Mouse (Mus musculus) spleen, adult 2 months (tissue): ENCODE results near the gene Gpm6b. TPM values are rescaled to one million over a fixed set of nuclear protein-coding genes. Genes with fewer than 3 reads are reported as not detected.

Source experiments
- DNase-seq, 2 experiments: peaks; one replicate each; pipeline versions ENCODE4 v3.0.0 to v3.0.0-alpha.2; 2012 to 2021; ENCODE audit warnings: low spot score in 2 of 2, low read depth in 1 of 2
- H3K27ac ChIP-seq: fragments of 200-500 bp; 2 replicates; pipeline ENCODE4 v1.5.1; 2012; ENCODE audit warnings: low read length, inconsistent platforms; ENCODE audit not compliant: insufficient read depth
- H3K27me3 ChIP-seq: fragments of 200-500 bp; 2 replicates; pipeline ENCODE4 v1.6.1; 2012; ENCODE audit warnings: mild to moderate bottlenecking, moderate library complexity, low read length, inconsistent platforms; ENCODE audit not compliant: control insufficient read depth, insufficient read depth
- H3K36me3 ChIP-seq: fragments of 200-500 bp; 2 replicates; pipeline ENCODE4 v1.6.1; 2012; ENCODE audit warnings: mild to moderate bottlenecking, low read length, inconsistent platforms; ENCODE audit not compliant: control insufficient read depth, insufficient read depth
- H3K4me1 ChIP-seq: fragments of 200-500 bp; 2 replicates; pipeline ENCODE4 v1.6.1; 2011; ENCODE audit warnings: inconsistent platforms; ENCODE audit not compliant: control insufficient read depth, insufficient read depth, insufficient read length
- H3K4me3 ChIP-seq: fragments of 200-500 bp; 2 replicates; pipeline ENCODE4 v1.5.1; 2011; ENCODE audit warnings: mild to moderate bottlenecking, inconsistent platforms; ENCODE audit not compliant: insufficient read depth, insufficient read length; ENCODE audit errors: extremely low read depth
- CTCF ChIP-seq: fragments of 200-500 bp; IDR thresholded peaks from 2 replicates; pipeline ENCODE4 v1.5.1; 2011; ENCODE audit warnings: mild to moderate bottlenecking, inconsistent platforms; ENCODE audit not compliant: insufficient read depth, insufficient read length, insufficient replicate concordance; ENCODE audit errors: extremely low read depth
- POLR2A ChIP-seq: fragments of 200-500 bp; IDR thresholded peaks from 2 replicates; pipeline ENCODE4 v1.6.1; 2011; ENCODE audit warnings: low read depth, low read length, inconsistent platforms
- WGBS: fragments of 180-500 bp; shearing (Covaris S2); methylation state at CpG from one replicate; pipeline ENCODE4 v1.1.7; 2018; 5-methylcytosine and 5-hydroxymethylcytosine counted together
- polyA plus RNA-seq: library from polyadenylated mRNA; depleted of rRNA; stranded (reverse); fragments of >200 nt; gene quantifications from 2 replicates; pipeline ENCODE4 v1.2.3, GENCODE M21; 2012

Gene Gpm6b
- polyA plus RNA-seq, 1 experiment = 6.7 TPM

DNA sequence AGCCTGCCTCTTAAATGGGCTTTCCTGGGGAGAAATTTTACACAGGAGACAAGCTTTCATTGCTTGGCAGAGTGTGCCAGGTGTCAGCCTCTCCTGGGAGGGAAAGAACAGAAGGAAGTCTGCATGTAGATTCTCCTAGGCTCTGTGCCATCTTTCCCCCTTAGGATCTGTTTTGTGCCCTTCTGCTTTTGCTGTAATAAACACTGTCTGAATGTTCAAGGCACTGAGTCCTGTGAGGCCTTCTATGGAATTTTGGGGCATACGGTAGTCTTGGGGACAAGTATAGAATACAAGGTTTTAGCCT, 78.6 kb downstream of the Gpm6b start:
- Histone ChIP-seq H3K36me3 (no peaks in the 10 kb centered on the region), H3K4me1 (peaks cover 3% of the 10 kb centered on the region; the same call in 1 of the 2 replicates), H3K27ac (no peak overlapping the region), H3K4me3 (no peak overlapping the region), H3K27me3 (no peaks in the 10 kb centered on the region)
- TF ChIP-seq POLR2A (no peak), CTCF (no peak)
- no peak for DNase-seq
- 94% methylated on average over 1 of the region's 1 CpGs for WGBS

DNA sequence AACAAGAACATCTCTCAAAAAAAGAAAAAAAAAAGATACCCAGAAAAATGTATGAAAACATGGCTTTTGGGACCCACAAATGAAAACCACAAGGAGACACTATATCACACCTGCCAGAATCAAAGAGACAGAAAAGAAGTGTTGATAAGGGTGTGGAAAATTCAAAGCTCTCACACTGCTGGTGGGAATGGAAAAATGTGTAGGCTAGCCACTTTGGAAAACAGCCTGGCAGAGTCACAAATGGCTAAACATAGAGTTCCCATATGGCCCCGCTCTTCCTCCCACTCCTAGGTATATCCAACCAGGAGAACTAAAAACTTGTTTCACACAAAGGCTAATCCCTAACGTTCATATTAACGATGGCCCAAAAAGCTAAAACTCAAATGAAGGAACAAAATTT, 84.5 kb downstream of the Gpm6b start:
- Histone ChIP-seq H3K4me1 (peaks cover 3% of the 10 kb centered on the region; the same call in 1 of the 2 replicates), H3K27me3 (no peaks in the 10 kb centered on the region), H3K36me3 (no peaks in the 10 kb centered on the region), H3K27ac (no peak overlapping the region), H3K4me3 (no peak overlapping the region)
- TF ChIP-seq POLR2A = no peak
- no peak for TF ChIP-seq CTCF
- 85% methylated on average over 3 of the region's 3 CpGs for WGBS
- no peak for DNase-seq

DNA sequence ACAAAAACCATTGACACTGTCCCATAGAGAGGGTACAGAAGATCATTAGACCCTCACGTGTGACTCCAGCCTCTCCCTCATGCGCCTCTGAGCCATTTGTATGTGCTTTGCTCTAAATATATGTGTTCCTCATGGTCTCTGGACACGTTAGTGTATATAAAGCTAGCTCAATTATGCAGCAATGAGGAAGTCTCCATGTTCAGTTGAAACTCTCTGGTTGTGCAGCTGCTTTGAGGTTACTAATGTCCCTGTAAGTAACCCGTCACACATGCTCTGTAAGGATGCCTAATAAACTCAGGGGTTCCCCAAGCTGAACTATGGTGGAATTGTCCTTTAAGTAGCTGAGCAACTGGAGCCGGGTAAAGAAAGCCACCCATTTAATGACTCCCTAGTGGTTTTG, 88.9 kb downstream of the Gpm6b start:
- Histone ChIP-seq H3K4me3 (no peak overlapping the region), H3K27me3 (no peaks in the 10 kb centered on the region), H3K27ac (no peak overlapping the region), H3K4me1 (peaks cover 5% of the 10 kb centered on the region), H3K36me3 (no peaks in the 10 kb centered on the region)
- no peak for DNase-seq
- no peak for TF ChIP-seq CTCF
- TF ChIP-seq POLR2A = no peak
- WGBS = 49% methylated on average over 5 of the region's 5 CpGs

DNA sequence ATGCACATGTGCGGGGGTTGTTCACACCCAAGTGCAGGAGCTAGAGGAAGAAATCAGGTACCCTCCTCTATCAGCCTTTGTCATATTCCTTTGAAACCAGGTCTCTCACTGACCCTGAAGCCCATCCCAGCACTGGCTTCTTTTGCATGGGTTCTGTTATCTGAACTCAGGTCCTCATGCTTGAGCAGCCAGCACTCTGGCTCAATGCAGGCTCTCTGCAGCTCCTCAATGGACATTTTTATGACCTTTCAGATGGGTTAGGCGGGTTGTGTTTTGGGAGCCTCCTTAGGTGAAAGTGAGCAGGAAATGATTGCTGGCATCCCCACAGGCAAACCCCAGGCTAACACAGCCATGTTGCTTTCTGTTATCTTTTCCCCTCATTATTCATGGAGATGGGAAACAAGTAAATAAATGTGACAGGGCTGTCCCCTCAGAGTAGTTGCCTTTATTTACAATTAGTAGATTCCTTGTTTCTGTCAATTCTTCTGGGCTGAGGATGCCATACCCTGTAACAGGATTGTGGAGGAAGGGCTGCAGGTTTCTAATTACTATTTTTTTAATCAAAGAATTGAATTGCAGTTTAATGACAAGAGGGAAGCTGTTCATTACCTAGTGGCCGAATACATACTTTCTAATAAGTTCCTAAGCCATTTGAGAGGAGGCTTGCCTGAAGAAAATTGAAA, 89.6 kb downstream of the Gpm6b start:
- Histone ChIP-seq H3K4me1 (peaks cover 5% of the 10 kb centered on the region), H3K36me3 (no peaks in the 10 kb centered on the region), H3K27me3 (no peaks in the 10 kb centered on the region), H3K4me3 (no peak overlapping the region), H3K27ac (peak overlapping the region; percentile 46; the same call in 1 of the 2 replicates)
- WGBS = 64% methylated on average over 3 of the region's 3 CpGs
- DNase-seq = no peak
- TF ChIP-seq CTCF = no peak

DNA sequence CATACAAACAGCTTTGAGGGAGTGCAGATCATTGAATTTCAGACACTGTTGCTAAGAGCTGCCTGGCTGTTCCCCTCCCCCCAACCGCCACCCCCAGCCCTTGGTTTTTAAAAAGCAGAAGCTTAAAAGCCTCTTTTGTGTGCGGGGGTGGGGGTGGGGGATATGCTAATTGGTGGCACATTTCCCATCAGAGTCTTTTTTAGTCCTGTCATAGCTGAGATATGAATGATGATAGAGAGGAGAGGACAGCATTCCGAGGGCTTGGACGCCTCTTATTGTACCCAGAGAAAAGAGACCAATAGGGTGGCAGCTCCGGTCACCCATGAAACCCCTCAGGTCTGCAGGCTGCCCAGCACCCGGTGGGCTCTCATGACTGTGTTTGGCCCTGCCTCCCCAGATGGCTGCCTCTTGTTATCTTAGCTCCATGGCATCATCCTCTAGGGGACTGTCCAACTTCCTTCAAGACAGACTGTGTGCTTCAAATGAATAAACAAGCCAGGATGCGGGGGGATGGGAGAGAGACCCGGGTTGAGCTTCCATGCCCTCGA, 90.3 kb downstream of the Gpm6b start:
- Histone ChIP-seq H3K4me1 (peaks cover 5% of the 10 kb centered on the region), H3K27ac (peak overlapping the region; percentile 61), H3K36me3 (no peaks in the 10 kb centered on the region), H3K27me3 (no peaks in the 10 kb centered on the region), H3K4me3 (no peak overlapping the region)
- peak; percentile 3 to 18 for DNase-seq
- 20% methylated on average over 9 of the region's 9 CpGs for WGBS
- no peak for TF ChIP-seq CTCF
- TF ChIP-seq POLR2A = no peak

DNA sequence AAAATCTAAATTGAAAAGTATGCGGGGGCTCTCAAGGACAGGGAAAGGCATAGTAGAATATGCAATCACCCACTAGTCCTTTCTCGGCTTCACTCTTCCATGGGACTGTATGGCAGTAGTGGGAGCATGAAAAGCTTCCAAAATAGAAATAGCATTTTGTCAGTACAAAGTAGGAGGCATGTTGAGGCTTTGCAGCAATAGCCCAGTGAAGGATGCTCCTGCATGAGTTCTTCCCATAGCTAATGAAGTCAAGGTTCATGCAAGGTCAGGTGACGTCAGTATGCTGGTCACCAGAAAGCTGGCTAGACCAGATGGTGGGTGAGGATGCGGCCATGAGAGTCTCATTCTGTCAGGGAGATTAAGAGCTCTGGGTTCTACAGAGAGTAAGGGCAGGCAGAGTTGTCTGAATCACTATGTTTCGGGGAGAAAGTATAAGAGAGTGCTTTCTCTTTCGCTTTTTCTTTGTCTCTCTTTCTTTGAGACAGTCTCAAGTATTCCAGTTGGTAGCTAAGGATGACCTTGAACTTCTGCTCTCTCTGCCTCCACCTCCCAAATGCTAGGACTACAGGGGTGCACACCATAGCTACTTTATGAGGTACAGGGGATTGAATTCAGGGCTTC, 95.9 kb downstream of the Gpm6b start:
- 81% methylated on average over 6 of the region's 6 CpGs for WGBS
- Histone ChIP-seq H3K4me3 (no peak overlapping the region), H3K27me3 (no peaks in the 10 kb centered on the region), H3K36me3 (no peaks in the 10 kb centered on the region), H3K27ac (no peak overlapping the region), H3K4me1 (no peaks in the 10 kb centered on the region)
- no peak for DNase-seq
- TF ChIP-seq POLR2A = no peak
- TF ChIP-seq CTCF = no peak

DNA sequence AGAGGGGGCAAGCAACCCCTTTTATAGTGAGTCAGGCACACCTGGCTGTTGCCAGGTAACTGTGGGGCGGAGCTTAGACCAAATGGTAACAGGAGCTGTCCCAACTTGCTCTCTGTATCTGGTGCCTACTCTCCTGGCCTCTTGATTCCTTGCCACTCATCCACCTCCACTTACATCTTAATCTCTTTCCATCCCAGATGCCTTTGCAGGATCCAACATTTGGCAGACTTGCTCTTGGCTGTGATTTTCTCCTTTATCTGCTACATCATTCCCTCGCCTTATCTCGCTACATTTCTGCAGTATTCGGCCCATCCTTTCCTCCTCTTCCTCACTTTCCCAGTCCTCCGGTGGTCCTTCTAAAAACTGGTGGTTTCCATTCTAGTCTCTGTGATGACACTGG, 99.6 kb downstream of the Gpm6b start:
- TF ChIP-seq POLR2A (no peak), CTCF (no peak)
- H3K27me3 ChIP-seq = no peaks in the 10 kb centered on the region
- DNase-seq = no peak
- H3K27ac ChIP-seq = no peak overlapping the region
- no peaks in the 10 kb centered on the region for H3K36me3 ChIP-seq
- no peak overlapping the region for H3K4me3 ChIP-seq
- 93% methylated on average over 5 of the region's 5 CpGs for WGBS
- no peaks in the 10 kb centered on the region for H3K4me1 ChIP-seq
